Mouse (Mus musculus): ENCODE results near the gene Tor3a.

DNA sequence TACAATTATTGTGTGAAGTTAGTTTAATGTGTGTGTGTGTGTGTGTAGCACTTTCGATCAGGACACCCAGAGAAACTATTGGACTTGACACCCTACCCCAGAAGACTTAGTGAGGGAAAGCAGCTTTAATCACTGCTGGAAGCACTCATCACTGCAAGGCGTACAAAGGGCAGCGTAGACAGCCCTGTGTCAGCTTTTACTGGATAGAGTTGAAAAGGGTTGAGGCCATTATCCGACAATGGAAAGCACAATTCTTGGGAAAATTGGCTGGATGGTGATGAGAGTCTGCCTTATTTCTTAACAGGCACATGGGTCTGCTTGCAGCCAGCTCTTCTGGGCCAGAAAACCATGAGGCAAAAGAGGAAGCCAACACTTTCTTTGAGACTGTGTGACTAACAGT, 45.9 kb upstream of the Tor3a start:
- TF ChIP-seq CTCF (IDR thresholded peaks at IDR 0.05 in 2 of 3, conservative IDR thresholded peaks at IDR 0.05 in 1 of 3; ENCODE audit: control insufficient read depth in 1 of 3, insufficient read depth in 1 of 3, low read depth in 2 of 3, low read length in 3 of 3, poor library complexity in 1 of 3, severe bottlenecking in 1 of 3) (no peak), GABPA (IDR thresholded peaks at IDR 0.05; ENCODE audit: low read depth, low read length) (no peak), TCF12 (IDR thresholded peaks at IDR 0.05; ENCODE audit: low read depth, low read length) (no peak), EP300 (IDR thresholded peaks at IDR 0.05; ENCODE audit: low read depth in 1 of 2, low read length in 2 of 2) (no peak), HCFC1 (IDR thresholded peaks at IDR 0.05; ENCODE audit: low read depth, low read length) (no peak), POLR2A (IDR thresholded peaks at IDR 0.05; ENCODE audit: control insufficient read depth in 1 of 2, insufficient read depth in 1 of 2, low read depth in 1 of 2, low read length in 2 of 2, poor library complexity in 1 of 2) (no peak), CHD2 (IDR thresholded peaks at IDR 0.05; ENCODE audit: low read length) (no peak), GATA1 (IDR thresholded peaks at IDR 0.05; ENCODE audit: low read depth, low read length) (no peak), MAX (IDR thresholded peaks at IDR 0.05; ENCODE audit: low read length) (no peak)
